ENCODE assay signal across 9 mouse cellular contexts in genomic region chr1:89598906-89599305, GRCm38 (mm10).
"Had no signal": no experiment of that assay in that cellular context is flagged by ENCODE, and none has a peak within 500 bp of the region (broad histone marks: within the 10 kb centered on the region; RNA-seq: fewer than 3 reads in every experiment).

No protein-coding gene starts in this region.

- H3K4me2 ChIP-seq: limb, embryonic 12.5 days; midbrain, embryonic 12.5 days had no signal

- ATAC-seq: midbrain, embryonic 16.5 days had no signal

- H3K27me3 ChIP-seq: limb, embryonic 12.5 days; midbrain, embryonic 12.5 days had no signal

- H3K9ac ChIP-seq: limb, embryonic 12.5 days; liver, embryonic 14.5 days; midbrain, embryonic 12.5 days had no signal

- H3K36me3 ChIP-seq: limb, embryonic 12.5 days; midbrain, embryonic 12.5 days had no signal

- H3K27ac ChIP-seq: limb, embryonic 12.5 days; liver, embryonic 14.5 days; midbrain, embryonic 12.5 days; stomach, postnatal 0 days had no signal

- H3K9me3 ChIP-seq: limb, embryonic 12.5 days; midbrain, embryonic 12.5 days had no signal

- H3K4me3 ChIP-seq: limb, embryonic 12.5 days; midbrain, embryonic 12.5 days had no signal

- DNase-seq: kidney, postnatal 25 days; liver; lung, adult 18-20 months; thymus, postnatal 4 days had no signal
